Mouse (Mus musculus) Patski (cell line): ENCODE results near the gene Plcb3. TPM values are rescaled to one million over a fixed set of nuclear protein-coding genes. Genes with fewer than 3 reads are reported as not detected.
"Not testable (repeated sequence)": the region's sequence is repeated elsewhere in the genome, so short reads cannot be mapped to it uniquely, and the experiment has no call there.

ENCODE experiments used
- ATAC-seq: fragments of 100-300 bp; one replicate; pipeline ENCODE4 v1.8.0; 2021
- CTCF ChIA-PET: fragments of 350-600 bp; sonication (Branson Sonifier 250); formaldehyde crosslinking; loops from one replicate; lab custom pipeline; 2022; ENCODE audit warnings: inconsistent platforms; lab: Charles Lee
- POLR2A ChIA-PET: fragments of 350-600 bp; sonication (Branson Sonifier 250); formaldehyde crosslinking; loops from one replicate; lab custom pipeline; 2022; ENCODE audit warnings: antibody characterized with exemption, inconsistent platforms; lab: Charles Lee
- DNase-seq: peaks from one replicate; pipeline ENCODE4 v3.0.0-alpha.2; 2011; ENCODE audit warnings: low read depth, low spot score
- H3K27me3 ChIP-seq: fragments of 371-371 bp; one replicate; pipeline ENCODE4 v1.5.1; 2021
- CTCF ChIP-seq: fragments of 100-300 bp; IDR thresholded peaks from one replicate; pipeline ENCODE4 v1.5.1; 2021
- in situ Hi-C: fragments of 300-500 bp; cut with MboI; formaldehyde crosslinking; loops from 3 replicates; pipeline ENCODE4 v1.11.1; 2018; ENCODE audit warnings: low pct_unique_long_range_greater_than_20kb, mixed read lengths
- polyA plus RNA-seq: library from polyadenylated mRNA; unstranded; gene quantifications from one replicate; pipeline ENCODE4 v1.2.3, GENCODE M21; 2021

The Plcb3 gene
- polyA plus RNA-seq, 1 experiment from 2014 or later, result 59.6 TPM

DNA sequence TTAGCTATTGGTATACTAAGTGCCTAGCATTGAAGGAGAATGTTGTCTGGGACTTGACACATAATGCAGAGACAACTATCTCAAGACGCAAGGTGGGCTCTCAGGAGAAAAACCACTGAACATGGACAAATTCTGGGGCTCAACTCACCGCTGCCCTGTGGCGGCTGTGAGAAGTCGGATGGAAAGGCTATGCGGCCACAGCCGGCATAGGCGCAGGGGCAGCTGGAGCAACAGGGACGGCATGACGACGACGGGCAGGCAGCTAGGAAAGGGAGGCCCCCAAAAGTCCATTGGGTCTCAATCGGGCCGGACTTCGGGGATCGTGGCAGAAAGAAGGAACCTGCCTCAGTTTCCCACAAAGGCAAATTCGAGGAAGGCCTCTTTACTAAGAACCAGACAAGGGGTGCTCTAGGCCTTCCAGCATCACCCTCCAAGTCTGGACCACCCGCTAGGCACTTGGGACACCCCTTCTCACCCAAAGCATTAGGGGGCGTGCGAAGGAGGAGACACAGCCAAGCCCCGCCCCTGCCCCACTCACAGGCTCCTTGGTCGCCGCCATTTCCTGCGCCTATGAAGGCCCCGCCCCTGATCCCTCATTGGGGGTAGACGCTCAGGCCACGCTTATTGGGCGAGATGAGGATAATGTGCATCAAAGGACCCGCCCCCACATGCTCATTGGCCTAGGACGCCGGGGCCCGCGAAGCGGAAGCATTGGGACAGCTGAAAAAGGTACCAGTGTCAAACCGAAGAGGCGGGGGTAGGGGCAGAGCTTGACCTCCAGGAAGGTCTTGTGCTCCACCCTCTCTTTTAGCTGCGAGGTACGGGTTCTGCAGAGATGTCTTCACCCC lies 16.0 kb upstream of the Plcb3 start, which contains the start of gene Dnajc4:
Gene Dnajc4 (minus strand): TSS at position 562 of the 848 bp plus-strand sequence.
- ATAC-seq, result peak; percentile 70
- TF ChIP-seq CTCF, result no peak
- CTCF ChIA-PET, result interaction anchor here (2.9 kb wide), 1 partner anchor 13 kb away, joined by 9 read pairs; no protein-coding TSS in a partner anchor
- no peaks in the 10 kb centered on the region for H3K27me3 ChIP-seq
- POLR2A ChIA-PET, result interaction anchor here (0.8 to 1.3 kb wide), 3 partner anchors 10 to 40 kb away, joined by 3 to 4 read pairs (median 3); no protein-coding TSS in a partner anchor
- in situ Hi-C loops, result no loop called here
- no peak for DNase-seq

DNA sequence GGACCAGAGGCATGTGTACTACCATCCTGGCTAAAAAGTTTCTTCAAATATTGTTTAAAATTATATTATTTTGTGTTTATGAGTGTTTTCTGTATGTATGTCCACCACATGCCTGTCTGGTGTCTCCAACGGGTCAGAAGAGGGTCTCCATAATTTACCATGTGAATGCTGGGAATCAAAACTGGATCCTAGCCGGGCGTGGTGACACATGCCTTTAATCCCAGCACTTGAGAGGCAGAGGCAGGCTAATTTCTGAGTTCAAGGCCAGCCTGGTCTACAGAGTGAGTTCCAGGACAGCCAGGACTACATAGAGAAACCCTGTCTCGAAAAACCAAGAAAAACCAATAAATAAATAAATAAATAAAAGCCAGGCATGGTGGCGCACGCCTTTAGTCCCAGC lies 14.9 kb upstream of the Plcb3 start:
- DNase-seq, in situ Hi-C loops, ATAC-seq, H3K27me3 ChIP-seq: not testable (repeated sequence)
- ChIA-PET CTCF (interaction anchor here (0.8 to 2.9 kb wide), 2 partner anchors 10 to 12 kb away, joined by 3 to 9 read pairs; no protein-coding TSS in a partner anchor), POLR2A (interaction anchor here (0.8 to 1.3 kb wide), 3 partner anchors 9 to 39 kb away, joined by 3 to 4 read pairs (median 3); no protein-coding TSS in a partner anchor)

DNA sequence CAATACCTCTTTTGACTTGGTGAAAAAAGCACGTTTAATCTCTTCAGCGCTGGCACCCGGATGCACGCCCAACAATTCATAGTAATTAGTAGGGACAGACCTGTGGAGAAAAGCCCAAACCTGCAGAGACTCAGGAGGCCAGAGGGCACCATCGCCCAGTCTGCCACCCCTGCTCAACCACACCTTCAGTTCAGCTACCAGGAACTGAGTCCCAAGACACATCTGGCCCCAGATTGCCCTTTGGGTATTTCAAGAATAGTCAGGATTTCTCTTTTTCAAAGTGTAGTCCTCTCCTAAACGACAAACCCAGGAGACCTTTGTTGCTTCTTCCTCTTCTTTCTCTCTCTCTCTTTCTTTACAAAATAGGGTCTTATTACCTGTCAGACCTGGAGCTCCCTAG lies 14.4 kb upstream of the Plcb3 start:
- no peaks in the 10 kb centered on the region for H3K27me3 ChIP-seq
- ATAC-seq (no peak), DNase-seq (no peak)
- in situ Hi-C loops, result no loop called here
- TF ChIP-seq CTCF, result no peak
- ChIA-PET CTCF (interaction anchor here (0.8 to 2.9 kb wide), 2 partner anchors 10 to 12 kb away, joined by 3 to 9 read pairs; no protein-coding TSS in a partner anchor), POLR2A (no interaction called here)

DNA sequence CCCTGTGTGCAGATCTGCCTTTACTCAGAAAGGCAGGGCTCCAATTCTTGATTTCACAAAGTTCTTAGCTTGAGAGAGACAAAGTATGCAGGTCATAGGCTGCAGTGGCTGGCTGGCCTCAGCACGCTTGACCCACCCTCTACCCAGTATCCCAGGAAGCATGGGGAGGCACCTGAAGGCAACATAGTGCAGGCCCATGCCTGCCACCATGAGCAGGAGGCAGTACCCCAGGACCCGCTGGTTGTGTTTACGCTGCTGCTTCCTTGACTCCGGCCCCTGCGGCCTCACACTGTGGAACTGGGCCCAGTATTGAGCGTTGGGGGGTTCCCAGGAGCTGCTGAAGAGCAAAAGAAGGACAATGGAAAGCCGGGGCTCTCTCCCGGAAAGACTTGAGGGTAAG lies 13.0 kb upstream of the Plcb3 start:
- POLR2A ChIA-PET, result interaction anchor here (2.9 kb wide), 1 partner anchor 14 kb away, joined by 13 read pairs; the partner anchor contains the start of genes Plcb3 and Ppp1r14b
- no peak for TF ChIP-seq CTCF

DNA sequence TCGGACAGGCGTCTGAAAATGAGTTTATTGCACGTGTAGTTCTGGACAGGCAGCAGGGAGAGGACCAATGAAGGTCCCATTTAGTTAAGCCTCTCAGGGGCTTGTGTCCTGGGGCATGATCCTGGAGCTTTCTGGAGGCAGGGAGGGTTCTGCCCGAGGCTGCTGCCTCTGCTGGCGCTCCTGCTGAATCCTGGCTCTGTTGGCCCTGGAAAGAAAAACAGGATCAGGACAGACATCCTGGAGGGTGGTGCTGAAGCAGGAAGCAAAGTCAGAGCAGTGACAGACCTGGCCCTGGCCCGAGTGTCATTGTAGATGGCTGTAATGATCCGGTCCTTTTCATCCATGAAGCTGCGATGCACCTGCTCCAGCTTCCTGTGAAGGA lies 11.6 kb upstream of the Plcb3 start:
- CTCF ChIA-PET, result interaction anchor here (0.9 to 1.0 kb wide), 2 partner anchors 8 to 18 kb away, joined by 3 to 4 read pairs; no protein-coding TSS in a partner anchor
- no peak for TF ChIP-seq CTCF
- POLR2A ChIA-PET, result interaction anchor here (1.9 to 2.9 kb wide), 2 partner anchors 8 to 13 kb away, joined by 12 to 13 read pairs; partner anchors contain the start of genes Nudt22, Plcb3, Ppp1r14b and Trpt1
- no peaks in the 10 kb centered on the region for H3K27me3 ChIP-seq
- DNase-seq (no peak), ATAC-seq (peak; percentile 5)
- in situ Hi-C loops, result no loop called here

More for the DNA sequence above, 13.0 kb upstream of the Plcb3 start:
- ATAC-seq (no peak), DNase-seq (no peak)
- CTCF ChIA-PET, result interaction anchor here (0.8 kb wide), 1 partner anchor 10 kb away, joined by 3 read pairs; no protein-coding TSS in a partner anchor
- no peaks in the 10 kb centered on the region for H3K27me3 ChIP-seq
- in situ Hi-C loops, result no loop called here

DNA sequence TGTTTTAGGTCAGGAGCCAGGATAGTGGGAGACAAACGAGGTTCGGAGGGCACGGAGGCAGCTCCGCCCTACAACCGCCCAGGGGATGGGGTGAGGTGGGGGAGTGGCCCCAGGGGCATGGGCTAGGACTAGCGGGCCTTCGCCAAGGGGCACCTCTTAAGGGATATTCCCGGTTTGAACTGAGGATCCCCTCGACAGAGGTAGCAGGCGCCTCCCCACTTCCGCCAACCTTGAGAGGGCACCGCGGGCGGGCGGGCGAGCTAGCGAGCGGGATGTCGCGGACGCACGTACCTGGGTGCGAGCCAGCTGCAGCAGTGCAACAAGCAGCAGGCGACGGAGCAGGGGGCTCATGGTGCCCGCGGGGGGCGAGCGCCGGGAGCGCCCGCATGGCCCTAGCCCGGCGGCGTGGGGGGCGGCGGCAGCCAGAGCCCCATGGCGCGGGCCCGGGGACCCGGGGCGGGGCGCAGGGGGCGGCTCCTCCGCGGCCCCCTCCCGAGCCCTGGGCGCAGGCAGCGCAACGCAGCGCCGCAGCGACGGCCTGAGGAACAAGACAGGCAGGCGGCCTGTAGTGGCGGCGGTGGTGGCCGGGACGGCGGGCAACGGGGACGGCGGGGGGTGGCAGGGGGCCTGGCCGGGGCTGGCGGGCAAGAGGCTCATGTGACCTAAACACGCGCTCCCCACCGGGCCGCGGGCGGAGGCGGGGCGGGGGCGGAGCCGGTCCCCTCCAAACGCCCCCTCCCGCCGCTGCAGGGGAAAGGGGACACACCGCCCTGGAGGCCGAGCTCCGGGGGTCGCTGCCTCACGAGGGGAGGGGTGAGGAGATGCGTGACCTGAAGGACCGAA lies 11.0 kb upstream of the Plcb3 start, which contains the start of gene Vegfb:
Gene Vegfb (minus strand): TSS at position 591 of the 843 bp plus-strand sequence.
- in situ Hi-C loops, result no loop called here
- TF ChIP-seq CTCF, result no peak
- ChIA-PET CTCF (interaction anchor here (0.9 to 1.0 kb wide), 2 partner anchors 7 to 17 kb away, joined by 3 to 4 read pairs; no protein-coding TSS in a partner anchor), POLR2A (interaction anchor here (1.0 to 2.9 kb wide), 4 partner anchors 8 to 36 kb away, joined by 3 to 13 read pairs (median 9); partner anchors contain the start of genes Nudt22, Plcb3, Ppp1r14b and Trpt1)
- peak; percentile 42 for ATAC-seq
- no peaks in the 10 kb centered on the region for H3K27me3 ChIP-seq
- DNase-seq, result no peak

DNA sequence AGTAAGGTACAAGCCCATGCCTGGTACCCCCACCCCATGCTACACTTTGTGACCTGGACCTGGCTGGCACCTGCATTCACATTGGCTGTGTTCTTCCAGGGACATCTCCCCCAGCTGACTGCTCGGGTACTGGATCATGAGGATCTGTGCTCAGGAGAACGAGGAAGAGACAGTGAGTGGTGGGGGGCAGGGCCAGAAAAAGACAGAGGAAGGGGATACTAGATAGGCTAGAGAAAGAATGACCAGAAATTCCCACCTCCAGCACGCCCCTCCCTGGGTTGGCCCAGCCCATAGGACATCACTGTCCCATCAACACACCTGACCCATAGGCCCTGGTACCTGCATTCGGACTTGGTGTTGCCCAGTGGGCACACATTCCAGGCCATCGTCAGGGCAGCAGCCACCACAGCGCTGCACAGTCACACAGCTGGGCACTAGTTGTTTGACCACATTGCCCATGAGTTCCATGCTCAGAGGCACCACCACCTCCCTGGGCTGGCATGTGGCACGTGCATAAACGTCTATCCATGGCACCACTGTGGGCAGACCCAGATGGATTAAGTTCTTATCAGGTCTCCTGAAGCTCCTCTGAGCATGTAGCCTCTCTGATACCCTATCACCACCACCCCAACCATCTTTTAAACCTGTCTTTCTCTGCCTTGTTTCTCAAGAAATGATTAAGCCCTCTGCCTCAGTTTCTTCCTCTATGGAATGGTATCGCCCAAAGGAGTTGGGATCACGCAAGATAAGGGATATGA lies 9.9 kb upstream of the Plcb3 start:
- ChIA-PET POLR2A (interaction anchor here (0.6 to 1.9 kb wide), 5 partner anchors 9 to 35 kb away, joined by 3 to 12 read pairs (median 3); partner anchors contain the start of genes Nudt22 and Trpt1), CTCF (no interaction called here)
- no peak for ATAC-seq
- in situ Hi-C loops, result no loop called here
- no peaks in the 10 kb centered on the region for H3K27me3 ChIP-seq
- no peak for TF ChIP-seq CTCF
- DNase-seq, result no peak

- no peaks in the 10 kb centered on the region for H3K27me3 ChIP-seq
- in situ Hi-C loops, result no loop called here
- ChIA-PET CTCF (no interaction called here), POLR2A (interaction anchor here (0.6 to 1.4 kb wide), 4 partner anchors 10 to 55 kb away, joined by 3 to 5 read pairs (median 3); partner anchors contain the start of genes Bad, Nudt22 and Trpt1)
- no peak for ATAC-seq
- no peak for TF ChIP-seq CTCF
- no peak for DNase-seq
Observed at GRCm38 (mm10) chr19:6985300-6985699, 9.0 kb upstream of the Plcb3 start.

DNA sequence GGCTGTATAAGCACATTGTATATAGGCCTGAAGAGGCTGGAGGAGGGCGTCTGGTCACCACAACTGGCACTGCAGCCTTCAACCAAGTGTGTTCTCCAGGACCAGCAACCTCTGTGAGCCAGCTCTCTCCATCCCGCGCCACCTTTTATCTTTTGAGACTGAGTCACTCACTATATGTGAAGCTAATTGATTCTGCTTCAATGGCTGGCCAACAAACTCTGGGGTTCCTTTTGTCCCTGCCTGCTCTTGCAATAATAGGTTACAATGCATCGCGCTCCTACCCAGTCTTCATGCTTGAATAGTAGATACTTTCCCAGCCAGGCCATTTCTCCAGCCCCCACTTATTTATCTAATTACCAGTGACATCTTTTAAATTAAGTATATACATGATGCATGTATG lies 7.4 kb upstream of the Plcb3 start:
- TF ChIP-seq CTCF, result no peak
- no peak for ATAC-seq
- ChIA-PET POLR2A (no interaction called here), CTCF (no interaction called here)
- DNase-seq, result no peak
- in situ Hi-C loops, result no loop called here
- no peaks in the 10 kb centered on the region for H3K27me3 ChIP-seq
